Mouse (Mus musculus) left cerebral cortex, postnatal 25 days (tissue): ENCODE results near the gene 3110009E18Rik. TPM values are rescaled to one million over a fixed set of nuclear protein-coding genes. Genes with fewer than 3 reads are reported as not detected.

Source experiments
- DNase-seq, 2 experiments: peaks; one replicate each; pipeline ENCODE4 v3.0.0; 2022; ENCODE audit warnings: low spot score in 2 of 2, mixed read lengths in 1 of 2
- intact Hi-C: fragments of 180-260 bp; cut with DNase I; formaldehyde crosslinking; loops from one replicate; pipeline ENCODE4 v1.15.1; 2025
- total RNA-seq, 2 experiments: library from RNA; stranded (reverse); gene quantifications; 2 replicates each; pipeline ENCODE4 v1.2.3; 2021

The 3110009E18Rik gene
- total RNA-seq, 2 experiments from 2014 or later = 6.7 to 7.4 TPM

DNA sequence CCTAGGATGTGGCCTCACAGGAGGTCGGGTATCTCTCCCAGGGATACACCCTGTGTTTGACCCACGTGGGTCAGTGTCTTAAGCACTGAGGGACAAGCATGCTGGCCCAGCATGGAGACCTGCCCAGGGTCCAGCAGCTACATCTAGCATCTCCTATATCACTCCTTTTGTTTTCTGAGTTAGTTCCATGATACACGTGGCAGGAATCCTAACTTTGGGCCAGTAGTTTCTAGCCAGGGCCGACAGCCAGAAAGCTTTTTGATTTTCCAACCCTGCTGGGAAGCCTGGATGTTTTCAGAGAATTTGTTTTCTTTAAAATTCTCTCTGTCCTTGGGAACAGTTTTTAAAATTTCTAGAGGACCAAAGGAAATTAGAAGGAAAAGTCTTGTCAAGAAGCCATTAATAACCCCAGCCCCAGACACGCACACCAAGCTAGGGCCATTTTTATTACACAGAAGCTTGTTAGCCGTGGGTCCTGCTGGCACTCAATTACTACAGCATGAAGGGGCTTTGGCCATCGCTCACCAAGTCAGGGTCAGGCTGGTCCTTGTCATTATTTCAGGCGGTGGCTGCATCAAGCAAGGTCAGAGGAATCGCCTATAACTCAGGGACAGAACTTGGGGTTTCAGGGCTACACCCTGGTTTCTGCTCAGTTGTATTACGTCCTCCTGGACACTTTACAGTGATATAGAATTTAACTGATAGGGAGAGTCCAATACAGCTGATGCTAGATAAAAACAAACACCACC lies 108.9 kb downstream of the 3110009E18Rik start:
- DNase-seq = no peak
- intact Hi-C loops = no loop called here

DNA sequence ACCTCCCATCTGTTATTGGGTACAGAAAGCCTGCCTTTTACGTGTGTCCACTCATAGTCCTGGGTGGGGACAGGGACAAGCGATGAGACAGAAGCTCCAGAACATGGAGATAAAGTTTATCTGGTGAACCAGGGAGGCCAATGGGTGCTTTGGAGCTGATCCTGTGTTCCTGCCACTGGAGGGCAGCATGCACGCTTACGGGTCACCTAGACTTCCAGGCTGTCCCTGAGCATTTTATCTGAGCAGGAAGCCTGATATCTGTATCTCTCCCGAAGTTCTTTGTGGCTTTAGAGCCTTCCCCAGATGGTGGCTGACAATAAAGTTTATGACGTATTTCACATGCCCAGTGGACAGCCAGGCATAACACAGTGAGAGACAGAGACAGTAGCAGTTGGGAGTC lies 110.3 kb downstream of the 3110009E18Rik start:
- peak; percentile 33 to 45 for DNase-seq
- intact Hi-C loops = no loop called here

DNA sequence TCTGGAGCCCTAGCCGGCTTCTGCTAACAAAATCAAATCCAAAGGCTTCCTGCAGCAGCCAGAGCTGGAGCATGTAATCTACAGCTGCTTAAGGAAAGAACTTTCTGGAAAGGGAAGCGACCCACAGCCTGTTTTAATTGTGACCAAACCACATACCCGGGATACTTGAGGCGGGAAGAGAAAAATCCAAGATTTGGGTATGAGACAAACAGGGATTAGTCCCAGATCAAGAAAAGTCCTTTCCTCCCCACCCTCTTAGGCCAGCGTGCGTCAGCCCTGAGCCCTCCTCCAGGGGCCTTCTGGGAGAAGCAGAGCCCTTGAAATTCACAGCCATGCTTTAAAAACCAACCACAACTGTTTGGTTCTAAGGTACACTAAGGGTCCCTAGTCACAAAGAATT lies 111.2 kb downstream of the 3110009E18Rik start:
- intact Hi-C loops = no loop called here
- no peak for DNase-seq

DNA sequence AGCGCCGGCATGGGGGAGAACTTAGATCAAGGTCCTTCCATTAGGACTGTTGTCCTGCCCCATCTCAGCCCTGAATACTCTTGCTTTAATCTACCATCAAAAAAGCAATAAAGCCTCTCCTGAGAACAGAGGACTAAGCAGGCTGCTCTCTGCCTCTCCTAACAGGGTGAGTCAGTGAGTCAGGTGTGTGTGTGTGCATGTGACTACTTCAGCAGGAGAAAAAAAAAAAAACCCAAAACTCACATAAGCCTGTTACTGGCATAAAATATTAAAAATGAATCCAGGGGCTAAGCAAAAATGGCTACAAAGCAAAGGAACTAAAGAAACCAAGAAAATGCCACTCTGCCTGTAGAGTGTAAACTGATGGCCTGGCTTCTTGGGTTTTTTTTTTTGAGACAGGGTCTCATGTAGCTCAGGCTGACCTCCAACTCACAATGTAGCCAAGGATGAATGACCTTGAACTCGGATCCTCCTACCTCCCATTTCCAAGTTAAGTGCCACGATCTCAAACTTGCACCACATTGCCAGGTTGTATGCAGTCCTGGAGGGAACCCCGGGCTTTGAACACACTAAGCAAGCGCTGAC lies 114.7 kb downstream of the 3110009E18Rik start:
- DNase-seq = no peak
- intact Hi-C loops = no loop called here

DNA sequence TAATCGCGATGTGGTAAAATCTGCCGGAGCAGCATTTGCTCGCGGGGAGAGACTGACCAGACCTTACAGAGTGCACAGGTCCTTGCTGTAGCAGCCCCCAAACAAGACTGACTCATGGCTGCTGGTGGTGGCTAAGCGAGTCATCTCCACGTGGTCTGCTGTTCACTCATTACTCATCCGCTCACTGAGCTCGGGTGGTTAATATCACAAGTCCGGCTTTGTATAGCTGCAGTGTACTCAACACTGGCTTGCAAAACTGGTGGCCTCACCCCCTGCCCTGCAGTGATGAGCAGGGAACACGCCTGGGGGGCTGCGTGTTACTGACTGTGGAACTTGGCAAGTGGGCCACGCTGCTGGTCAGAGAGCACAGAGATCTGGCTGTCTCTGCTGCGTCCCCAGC lies 115.4 kb downstream of the 3110009E18Rik start:
- DNase-seq = peak; percentile 11 to 40

DNA sequence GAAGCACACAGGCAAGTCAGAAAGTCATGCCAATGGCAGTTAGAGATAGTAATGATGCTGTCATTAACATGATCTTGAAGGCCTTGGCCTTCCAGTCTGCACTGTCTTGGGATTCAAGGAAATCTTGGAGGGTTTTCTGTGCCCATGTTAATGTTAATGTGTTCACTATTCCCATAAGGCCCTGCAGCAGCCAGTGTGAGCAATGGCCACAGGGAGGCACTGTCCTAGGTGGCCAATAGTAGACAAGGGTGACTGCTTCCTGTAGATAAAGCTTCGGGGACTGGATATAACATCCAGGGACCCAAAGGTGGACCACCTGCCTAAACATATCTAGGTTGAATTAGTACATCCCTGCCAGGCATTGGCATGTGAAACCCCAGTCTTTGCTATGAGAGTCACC lies 116.1 kb downstream of the 3110009E18Rik start:
- no peak for DNase-seq
- intact Hi-C loops = no loop called here

More for the DNA sequence above, 115.4 kb downstream of the 3110009E18Rik start:
- intact Hi-C loops = no loop called here

Other genes starting within 250 kb of the 3110009E18Rik start
- 1 to 10 TPM; 8.0 to 8.3 TPM for gene Tmem177, start 208.0 kb upstream of the 3110009E18Rik start, total RNA-seq
- under 1 TPM; 0.57 to 0.69 TPM for gene Cfap221, start 124.0 kb upstream of the 3110009E18Rik start, total RNA-seq
- gene Sctr, start 114.3 kb upstream of the 3110009E18Rik start, total RNA-seq = under 1 TPM; 0.53 to 0.62 TPM
- gene Tmem37, start 47.1 kb upstream of the 3110009E18Rik start, total RNA-seq = 1 to 10 TPM; 1.2 to 1.3 TPM
- 100 to 1,000 TPM; 247 to 272 TPM for gene Dbi, start 109 bp upstream of the 3110009E18Rik start, total RNA-seq
- 1 to 10 TPM; 6.6 to 7.3 TPM for gene Steap3, start 151.5 kb downstream of the 3110009E18Rik start, total RNA-seq
- 1 to 10 TPM; 2.9 to 3.0 TPM for gene C1ql2, start 219.4 kb downstream of the 3110009E18Rik start, total RNA-seq